Mouse (Mus musculus) forebrain, embryonic 16.5 days (tissue): Measurements from ENCODE around the gene Camk2d. TPM values are rescaled to one million over a fixed set of nuclear protein-coding genes. Genes with fewer than 3 reads are reported as not detected.

Source experiments
- ATAC-seq: fragments of 200-750 bp; cut with Nextera tagmentation; 2 replicates; pipeline ENCODE4 v1.8.0; 2017; ENCODE audit warnings: mild to moderate bottlenecking, moderate library complexity
- H3K27ac ChIP-seq: fragments of 300-500 bp; sonication (generic); 2 replicates; pipeline ENCODE4 v1.5.1; 2014; ENCODE audit warnings: low read length, control low read depth
- H3K27me3 ChIP-seq: fragments of 300-500 bp; sonication (generic); replicated peaks from 2 replicates; pipeline ENCODE4 v1.6.1; 2014; ENCODE audit warnings: low read length; ENCODE audit not compliant: control insufficient read depth, insufficient read depth
- H3K36me3 ChIP-seq: fragments of 300-500 bp; sonication (generic); 2 replicates; pipeline ENCODE4 v1.6.1; 2014; ENCODE audit not compliant: control insufficient read depth, insufficient read depth
- H3K4me1 ChIP-seq: fragments of 300-500 bp; sonication (generic); replicated peaks from 2 replicates; pipeline ENCODE4 v1.6.1; 2014; ENCODE audit warnings: low read length; ENCODE audit not compliant: control insufficient read depth, insufficient read depth
- H3K4me2 ChIP-seq: fragments of 300-500 bp; sonication (generic); 2 replicates; pipeline ENCODE4 v1.6.1; 2014; ENCODE audit warnings: mild to moderate bottlenecking, low read length, control low read depth
- H3K4me3 ChIP-seq: fragments of 300-500 bp; sonication (generic); replicated peaks from 2 replicates; pipeline ENCODE4 v1.5.1; 2014; ENCODE audit warnings: mild to moderate bottlenecking, low read length, control low read depth
- H3K9ac ChIP-seq: fragments of 300-500 bp; sonication (generic); replicated peaks from 2 replicates; pipeline ENCODE4 v1.6.1; 2014; ENCODE audit warnings: low read depth, low read length, control low read depth
- H3K9me3 ChIP-seq: fragments of 300-500 bp; sonication (generic); 2 replicates; pipeline ENCODE4 v1.6.1; 2016; ENCODE audit warnings: low read length; ENCODE audit not compliant: control insufficient read depth
- WGBS: fragments of 180-500 bp; shearing (Covaris S2); extraction: QIAGEN DNeasy Blood & Tissue Kit; methylation state at CpG from one replicate; pipeline ENCODE4 v1.1.7; 2014; 5-methylcytosine and 5-hydroxymethylcytosine counted together
- polyA plus RNA-seq: library from polyadenylated mRNA; unstranded; fragments of >200 nt; fragmentation: Nextera tagmentation; extraction: Ambion mirVana; gene quantifications from 2 replicates; pipeline ENCODE4 v1.2.1, GENCODE M21; 2015

The Camk2d gene
- polyA plus RNA-seq, 1 experiment from 2014 or later: 40.6 TPM

DNA sequence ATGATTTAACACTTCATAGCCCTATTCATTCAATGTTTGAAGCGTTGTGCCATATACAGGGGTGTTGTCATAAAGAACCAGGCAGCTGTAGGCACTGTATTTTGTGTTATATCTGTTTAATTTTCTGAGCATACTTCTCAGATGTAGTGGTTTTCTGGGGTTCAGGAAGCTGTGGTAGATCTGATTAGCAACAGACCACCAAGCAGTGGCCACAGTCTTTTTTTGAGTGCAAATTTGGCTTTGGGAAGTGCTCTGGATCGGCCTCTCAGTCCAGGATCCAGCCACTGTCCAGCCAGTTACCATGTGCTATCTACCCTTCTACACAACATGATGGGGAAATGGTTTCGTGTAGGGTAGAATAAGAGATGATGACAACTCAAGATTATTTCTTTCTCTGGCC is 199.8 kb downstream of the Camk2d start:
- no peaks in the 10 kb centered on the region for H3K4me1 ChIP-seq
- H3K27ac ChIP-seq: no peak overlapping the region
- no peaks in the 10 kb centered on the region for H3K9me3 ChIP-seq
- WGBS: 88% methylated on average over 3 of the region's 3 CpGs
- ATAC-seq: no peak
- no peak overlapping the region for H3K4me2 ChIP-seq
- H3K36me3 ChIP-seq: no peaks in the 10 kb centered on the region
- no peak overlapping the region for H3K9ac ChIP-seq
- H3K27me3 ChIP-seq: no peaks in the 10 kb centered on the region
- H3K4me3 ChIP-seq: no peak overlapping the region

DNA sequence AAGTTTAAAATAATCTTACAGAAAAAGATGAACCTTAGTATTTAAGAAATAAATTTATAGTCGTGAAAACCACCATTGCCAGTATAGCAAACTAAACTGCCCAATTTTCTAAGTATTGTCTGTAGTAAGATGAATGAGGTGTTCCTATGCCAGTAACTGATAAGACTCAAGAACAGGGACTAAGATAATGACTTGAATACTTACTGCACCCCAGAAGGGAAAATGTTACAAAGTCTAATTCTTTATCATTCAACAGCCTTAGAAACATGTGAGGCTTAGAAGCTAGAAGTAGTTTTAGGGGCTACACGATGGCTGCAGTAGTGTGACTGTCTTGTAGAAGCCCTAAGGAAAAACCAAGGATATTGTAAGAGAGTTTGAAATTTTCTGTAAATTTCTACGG is 200.9 kb downstream of the Camk2d start:
- H3K4me3 ChIP-seq: no peak overlapping the region
- no peak overlapping the region for H3K4me2 ChIP-seq
- ATAC-seq: no peak
- no peak overlapping the region for H3K9ac ChIP-seq
- no peaks in the 10 kb centered on the region for H3K4me1 ChIP-seq
- 93% methylated on average over 3 of the region's 3 CpGs for WGBS
- H3K9me3 ChIP-seq: no peaks in the 10 kb centered on the region
- H3K27me3 ChIP-seq: no peaks in the 10 kb centered on the region
- H3K36me3 ChIP-seq: no peaks in the 10 kb centered on the region
- no peak overlapping the region for H3K27ac ChIP-seq

DNA sequence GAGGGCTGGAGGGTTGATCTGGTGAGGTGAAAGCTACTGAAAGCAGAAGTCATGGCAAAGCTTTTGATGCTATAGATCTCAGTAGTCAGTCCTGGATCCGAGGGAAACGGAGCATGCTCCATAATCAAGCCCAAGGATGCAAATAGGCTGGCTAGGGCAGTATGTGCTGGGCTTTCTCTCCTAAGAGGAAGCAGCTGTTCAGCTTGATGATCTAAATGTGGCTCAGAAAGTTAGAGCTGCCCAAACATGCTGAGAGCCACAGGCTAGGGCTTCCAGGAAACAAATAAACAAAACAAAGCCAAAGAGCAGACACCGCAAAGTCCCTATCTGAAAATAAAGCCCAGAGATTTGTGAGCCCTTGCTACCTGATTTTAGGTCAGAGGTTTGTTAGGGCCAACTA is 201.7 kb downstream of the Camk2d start:
- WGBS: 97% methylated on average over 3 of the region's 3 CpGs
- Histone ChIP-seq H3K9ac (no peak overlapping the region), H3K36me3 (no peaks in the 10 kb centered on the region), H3K27ac (no peak overlapping the region), H3K4me1 (no peaks in the 10 kb centered on the region), H3K4me3 (no peak overlapping the region), H3K27me3 (no peaks in the 10 kb centered on the region), H3K9me3 (no peaks in the 10 kb centered on the region), H3K4me2 (no peak overlapping the region)
- ATAC-seq: no peak

DNA sequence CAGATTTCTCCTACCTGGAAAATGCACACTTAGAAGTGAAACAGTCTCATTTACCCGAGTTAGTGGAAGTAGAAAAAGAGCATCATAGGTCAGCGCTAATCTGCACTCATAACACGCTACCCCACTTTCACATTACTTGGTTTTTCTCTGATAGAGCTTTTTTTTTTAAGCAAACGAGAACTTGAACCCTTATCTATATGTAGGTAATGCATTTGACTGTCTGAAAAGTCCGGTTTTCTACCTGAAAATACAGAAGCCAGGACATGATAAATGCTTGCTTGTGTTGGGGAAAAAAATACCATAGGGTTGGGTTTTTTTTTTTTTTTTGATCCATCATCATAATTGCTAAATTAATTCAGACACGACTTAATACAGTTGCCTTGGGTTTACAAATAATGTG is 206.9 kb downstream of the Camk2d start:
- Histone ChIP-seq H3K27me3 (no peaks in the 10 kb centered on the region), H3K27ac (no peak overlapping the region), H3K4me2 (no peak overlapping the region), H3K36me3 (no peaks in the 10 kb centered on the region), H3K4me3 (no peak overlapping the region), H3K9ac (no peak overlapping the region), H3K4me1 (no peaks in the 10 kb centered on the region), H3K9me3 (no peaks in the 10 kb centered on the region)
- 94% methylated on average over 6 of the region's 6 CpGs for WGBS
- no peak for ATAC-seq

DNA sequence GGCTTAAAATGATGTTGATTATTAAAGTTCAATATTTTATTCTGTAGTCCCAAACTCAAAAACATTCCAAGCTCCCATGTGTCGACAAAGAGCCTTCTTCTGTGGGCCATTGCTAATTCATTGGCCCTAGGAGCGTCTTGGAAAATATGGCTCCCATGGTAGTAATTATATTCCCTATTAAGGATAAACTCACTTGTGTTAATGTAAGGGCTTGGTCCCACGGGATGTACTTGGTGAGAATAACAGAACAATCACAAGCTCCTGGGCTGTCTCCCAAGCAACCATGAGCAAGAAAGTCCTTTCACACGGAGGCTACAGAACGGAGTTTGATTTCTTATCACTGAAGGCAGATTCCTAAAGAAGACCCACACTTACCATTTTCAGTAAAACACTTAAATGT is 208.9 kb downstream of the Camk2d start:
- Histone ChIP-seq H3K27ac (no peak overlapping the region), H3K4me1 (no peaks in the 10 kb centered on the region), H3K36me3 (no peaks in the 10 kb centered on the region), H3K4me3 (no peak overlapping the region), H3K27me3 (no peaks in the 10 kb centered on the region), H3K4me2 (no peak overlapping the region), H3K9ac (no peak overlapping the region), H3K9me3 (no peaks in the 10 kb centered on the region)
- 80% methylated on average over 5 of the region's 5 CpGs for WGBS
- no peak for ATAC-seq

DNA sequence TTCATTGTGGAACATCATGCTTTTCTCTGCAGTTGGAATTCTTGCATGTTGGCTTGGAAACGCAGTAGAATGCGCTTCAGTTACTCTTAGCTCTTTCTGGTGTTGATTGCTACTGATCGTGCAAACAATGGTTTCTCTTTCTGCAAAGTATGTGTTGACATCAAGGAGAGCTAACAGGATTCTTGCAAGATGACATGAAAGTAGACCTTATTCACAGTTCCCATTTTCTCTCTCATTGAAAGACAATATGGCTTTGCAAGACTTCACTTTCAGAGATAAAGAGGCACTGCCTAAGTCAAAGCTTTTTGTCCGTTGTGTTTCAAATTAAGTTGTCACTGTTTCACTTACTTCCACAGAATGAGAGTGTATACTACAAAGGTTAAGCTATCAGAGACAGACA is 210.0 kb downstream of the Camk2d start:
- ATAC-seq: no peak
- no peaks in the 10 kb centered on the region for H3K36me3 ChIP-seq
- no peak overlapping the region for H3K4me2 ChIP-seq
- H3K4me3 ChIP-seq: no peak overlapping the region
- H3K27me3 ChIP-seq: no peaks in the 10 kb centered on the region
- WGBS: 68% methylated on average over 4 of the region's 4 CpGs
- no peaks in the 10 kb centered on the region for H3K9me3 ChIP-seq
- no peak overlapping the region for H3K9ac ChIP-seq
- H3K4me1 ChIP-seq: no peaks in the 10 kb centered on the region
- H3K27ac ChIP-seq: no peak overlapping the region

DNA sequence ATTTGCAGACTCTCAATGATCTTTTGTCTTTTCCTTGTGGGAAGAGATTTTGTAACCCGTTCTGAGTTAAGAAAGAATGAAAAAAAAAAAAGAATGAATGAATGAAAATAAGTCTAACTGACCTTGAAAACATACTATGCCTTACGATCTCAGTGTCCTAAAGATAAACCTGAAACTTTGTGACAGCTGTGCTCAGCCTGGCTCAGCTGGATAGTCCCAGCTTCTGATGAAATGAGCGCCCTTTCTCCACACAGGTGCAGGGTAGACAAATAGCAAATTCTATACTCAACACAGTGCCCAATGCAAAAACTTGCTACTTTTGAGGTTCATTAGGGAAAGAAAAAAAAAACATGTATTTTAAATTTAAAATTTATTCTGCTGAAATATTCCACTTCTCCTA is 213.8 kb downstream of the Camk2d start:
- Histone ChIP-seq H3K27ac (no peak overlapping the region), H3K9ac (no peak overlapping the region), H3K27me3 (no peaks in the 10 kb centered on the region), H3K4me1 (no peaks in the 10 kb centered on the region), H3K36me3 (no peaks in the 10 kb centered on the region), H3K4me3 (no peak overlapping the region), H3K4me2 (no peak overlapping the region), H3K9me3 (no peaks in the 10 kb centered on the region)
- 65% methylated on average over 3 of the region's 3 CpGs for WGBS
- ATAC-seq: no peak

DNA sequence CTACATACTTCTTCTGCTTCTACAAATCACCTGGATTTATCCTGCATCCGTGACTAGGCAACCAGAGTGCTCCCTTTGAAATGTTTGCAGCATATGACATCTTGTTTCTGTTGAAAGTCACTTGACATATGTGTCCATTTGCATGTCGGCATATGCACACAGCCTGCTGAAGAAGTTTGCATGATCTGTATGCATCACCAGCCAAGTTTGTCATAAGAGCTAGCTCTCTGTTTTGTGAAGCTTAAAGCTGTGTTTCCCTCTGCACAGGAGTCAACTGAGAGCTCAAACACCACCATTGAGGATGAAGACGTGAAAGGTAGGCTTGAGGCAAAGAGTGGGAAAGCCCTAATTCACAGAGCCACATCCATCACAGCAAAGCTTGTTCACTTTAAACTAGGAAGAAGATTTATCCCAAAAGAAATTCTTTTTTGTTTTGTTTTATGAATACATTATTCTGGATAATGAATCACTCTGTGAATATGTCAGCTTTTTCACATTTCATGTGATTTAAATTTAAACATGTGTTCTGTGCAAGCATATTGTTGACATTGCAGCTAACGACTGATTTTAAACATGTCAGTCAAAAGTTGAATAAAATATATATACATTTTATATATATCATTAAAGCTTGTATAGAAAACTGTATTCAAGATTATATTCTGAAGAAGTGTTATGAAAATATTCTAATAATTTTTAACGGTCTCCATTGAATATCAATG is 214.4 kb downstream of the Camk2d start:
- Histone ChIP-seq H3K9me3 (no peaks in the 10 kb centered on the region), H3K4me2 (no peak overlapping the region), H3K27ac (no peak overlapping the region), H3K9ac (no peak overlapping the region), H3K27me3 (no peaks in the 10 kb centered on the region), H3K4me3 (no peak overlapping the region), H3K36me3 (no peaks in the 10 kb centered on the region), H3K4me1 (no peaks in the 10 kb centered on the region)
- peak; percentile 92 for ATAC-seq
- WGBS: 65% methylated on average over 5 of the region's 5 CpGs

DNA sequence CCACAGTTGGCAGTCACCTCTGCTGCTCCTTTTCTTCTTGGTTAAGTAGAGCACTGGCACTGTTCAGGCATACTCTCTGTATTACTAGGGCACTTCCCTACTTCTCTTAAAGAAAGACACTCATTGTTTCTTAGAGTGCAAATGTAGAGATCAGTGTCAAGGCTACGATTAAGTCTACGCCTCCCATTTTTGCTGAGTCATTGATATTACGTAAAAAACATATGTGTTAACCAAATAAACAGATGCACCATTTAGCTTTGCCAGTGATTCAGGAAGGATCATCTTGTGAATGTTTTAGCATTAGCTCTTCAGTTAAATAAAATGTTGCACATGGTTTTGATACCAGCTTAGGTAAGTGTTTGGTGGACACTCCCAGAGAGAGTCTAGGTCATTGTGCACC is 215.5 kb downstream of the Camk2d start:
- Histone ChIP-seq H3K27ac (no peak overlapping the region), H3K9ac (no peak overlapping the region), H3K4me3 (no peak overlapping the region), H3K9me3 (no peaks in the 10 kb centered on the region), H3K27me3 (no peaks in the 10 kb centered on the region), H3K4me2 (no peak overlapping the region), H3K36me3 (no peaks in the 10 kb centered on the region), H3K4me1 (no peaks in the 10 kb centered on the region)
- ATAC-seq: no peak
- WGBS: 65% methylated on average over 3 of the region's 3 CpGs

DNA sequence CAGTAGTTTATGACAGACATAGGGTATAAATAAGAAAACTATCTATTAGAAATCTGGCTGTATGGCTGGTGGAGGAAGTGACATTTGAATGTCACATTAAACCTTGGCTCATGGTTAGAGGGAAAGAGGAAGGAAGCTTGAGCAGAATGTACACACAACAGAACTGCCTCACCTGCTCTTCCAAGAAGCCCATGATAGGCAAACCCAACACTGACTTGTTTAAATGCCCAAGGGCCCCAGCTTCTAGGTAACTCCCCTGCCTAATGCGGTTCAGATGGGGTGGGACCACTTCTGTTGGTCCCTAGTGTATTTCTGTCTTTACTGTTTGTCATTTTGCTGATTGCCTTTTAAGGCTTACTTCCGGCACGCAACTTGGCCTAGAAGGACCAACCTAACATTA is 226.3 kb downstream of the Camk2d start:
- ATAC-seq: no peak
- no peaks in the 10 kb centered on the region for H3K9me3 ChIP-seq
- H3K9ac ChIP-seq: no peak overlapping the region
- no peak overlapping the region for H3K4me3 ChIP-seq
- H3K36me3 ChIP-seq: no peaks in the 10 kb centered on the region
- no peak overlapping the region for H3K4me2 ChIP-seq
- no peak overlapping the region for H3K27ac ChIP-seq
- H3K4me1 ChIP-seq: no peaks in the 10 kb centered on the region
- WGBS: 95% methylated on average over 3 of the region's 3 CpGs
- no peaks in the 10 kb centered on the region for H3K27me3 ChIP-seq
